Mouse (Mus musculus) T-cell, adult 2 months (primary cell): ENCODE measurements around the gene Mtss1l.

Source experiments
- DNase-seq: peaks from one replicate; pipeline ENCODE4 v3.0.0; 2022; ENCODE audit warnings: low spot score

Mtss1l gene

DNA sequence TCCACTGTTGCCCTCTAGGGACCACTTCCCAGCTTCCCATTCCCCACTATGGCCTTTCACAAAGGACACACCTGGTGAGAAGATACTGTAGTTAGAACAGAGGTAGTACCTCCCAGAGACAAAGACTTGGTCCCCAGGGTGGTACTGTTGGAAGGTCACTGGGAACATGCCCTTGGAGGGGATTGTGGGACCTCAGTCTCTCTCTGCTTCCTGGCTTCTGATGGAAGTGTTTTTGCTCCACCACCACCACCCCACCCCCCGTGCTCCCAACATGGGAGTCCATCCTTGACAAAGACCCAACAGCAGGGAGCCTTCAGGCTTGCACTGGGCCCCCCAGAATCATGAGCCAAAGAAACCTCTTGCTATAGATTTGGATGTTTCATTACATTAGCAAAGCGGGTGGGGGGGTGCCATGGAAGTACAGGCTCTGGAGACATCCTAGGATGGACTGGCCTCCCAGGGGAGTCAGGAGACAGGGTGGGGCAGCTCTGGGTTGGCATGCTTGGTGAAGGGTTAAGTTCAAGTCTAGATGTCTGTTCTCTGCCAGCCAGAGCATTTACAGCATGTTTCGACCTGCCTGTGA is 14.9 kb upstream of the Mtss1l start:
- no peak for DNase-seq

DNA sequence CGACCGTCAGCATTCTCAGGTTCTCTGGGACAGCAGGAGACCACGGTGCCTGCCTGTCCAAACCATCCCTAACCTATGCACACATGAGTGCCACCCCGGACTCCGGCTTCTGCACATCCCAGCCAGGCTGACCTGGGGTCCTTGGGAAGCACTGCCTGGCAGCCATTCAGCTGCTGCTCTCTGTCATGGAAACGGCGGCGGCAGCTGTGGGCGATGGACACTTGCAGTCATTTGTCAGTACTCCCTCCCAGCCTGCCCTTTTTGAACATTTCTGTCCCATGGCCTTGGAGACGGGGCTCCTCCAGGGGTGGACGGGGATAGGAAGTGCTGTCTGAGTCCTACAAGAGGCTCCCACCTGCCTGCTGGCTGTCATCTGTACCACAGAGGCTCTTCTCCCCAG is 12.8 kb upstream of the Mtss1l start:
- DNase-seq = no peak

DNA sequence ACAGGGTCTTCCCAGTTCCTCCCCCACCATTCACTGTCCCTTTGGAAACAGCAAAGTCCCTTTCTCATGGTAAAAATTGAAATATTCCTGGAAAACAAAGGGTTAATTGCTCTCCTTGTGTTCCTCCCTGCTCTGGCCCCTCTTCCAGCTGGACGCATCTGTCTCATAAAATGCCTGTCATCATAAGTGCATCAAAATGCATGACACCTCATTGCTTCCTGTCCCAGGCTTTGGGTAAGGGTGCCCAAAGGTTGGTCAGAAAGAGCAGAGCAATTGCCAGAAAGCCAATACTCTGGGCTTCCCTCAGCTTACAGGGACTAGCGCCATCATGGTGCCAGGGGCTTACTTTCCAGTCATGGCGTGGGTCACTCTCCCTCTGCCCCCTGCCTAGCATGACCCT is 10.7 kb upstream of the Mtss1l start:
- DNase-seq = no peak

DNA sequence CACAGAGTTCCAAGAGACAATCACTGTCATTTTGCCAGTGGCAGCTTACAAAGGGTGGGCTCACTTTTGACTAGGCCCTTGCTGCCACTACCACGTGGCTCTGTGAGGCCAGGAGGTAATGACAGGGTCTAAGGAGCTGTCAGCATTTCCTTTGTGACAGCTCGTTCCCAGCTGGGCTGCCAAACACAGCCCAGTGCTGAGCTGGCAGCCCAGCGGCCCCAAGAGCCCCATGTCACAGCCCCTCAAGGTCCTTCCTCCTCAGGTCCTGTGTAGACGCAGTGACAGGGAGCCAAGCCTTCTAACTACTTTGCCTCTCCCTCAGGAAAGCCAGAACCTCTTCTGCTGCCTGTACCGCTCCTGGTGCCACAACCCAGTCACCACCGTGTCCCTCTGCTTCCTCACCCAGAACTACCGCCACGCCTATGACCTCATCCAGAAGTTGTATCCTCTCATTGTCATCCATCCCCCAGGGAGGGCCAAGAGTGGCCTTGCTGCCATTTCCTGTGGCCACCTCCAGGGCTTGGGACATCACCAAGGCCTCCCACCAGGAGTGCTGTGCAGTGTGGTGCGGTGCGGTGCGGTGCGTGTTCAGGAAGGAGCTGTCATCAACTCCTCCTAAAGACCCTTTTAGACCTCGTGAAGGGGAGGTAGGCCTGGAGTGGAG is 9.9 kb upstream of the Mtss1l start:
- DNase-seq = no peak

DNA sequence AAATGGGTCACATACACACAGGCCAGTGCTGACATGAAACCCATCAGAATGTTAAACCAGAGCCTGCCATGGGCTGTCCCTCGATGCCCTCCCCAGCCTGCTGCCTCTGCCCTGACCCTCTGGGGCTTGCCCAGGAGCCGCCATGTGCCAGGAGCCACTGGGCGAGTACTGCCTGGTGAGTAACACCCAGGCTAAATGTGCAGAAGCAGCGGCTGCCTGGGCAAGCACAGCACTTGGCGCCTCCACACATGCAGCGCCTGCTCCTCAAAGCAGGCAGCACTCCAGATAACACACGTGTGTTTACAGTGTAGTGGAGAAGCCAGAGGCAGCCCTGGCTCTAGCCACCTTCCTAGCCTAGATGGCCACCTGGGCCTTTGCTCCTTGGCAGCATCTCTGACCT is 8.2 kb upstream of the Mtss1l start:
- no peak for DNase-seq

DNA sequence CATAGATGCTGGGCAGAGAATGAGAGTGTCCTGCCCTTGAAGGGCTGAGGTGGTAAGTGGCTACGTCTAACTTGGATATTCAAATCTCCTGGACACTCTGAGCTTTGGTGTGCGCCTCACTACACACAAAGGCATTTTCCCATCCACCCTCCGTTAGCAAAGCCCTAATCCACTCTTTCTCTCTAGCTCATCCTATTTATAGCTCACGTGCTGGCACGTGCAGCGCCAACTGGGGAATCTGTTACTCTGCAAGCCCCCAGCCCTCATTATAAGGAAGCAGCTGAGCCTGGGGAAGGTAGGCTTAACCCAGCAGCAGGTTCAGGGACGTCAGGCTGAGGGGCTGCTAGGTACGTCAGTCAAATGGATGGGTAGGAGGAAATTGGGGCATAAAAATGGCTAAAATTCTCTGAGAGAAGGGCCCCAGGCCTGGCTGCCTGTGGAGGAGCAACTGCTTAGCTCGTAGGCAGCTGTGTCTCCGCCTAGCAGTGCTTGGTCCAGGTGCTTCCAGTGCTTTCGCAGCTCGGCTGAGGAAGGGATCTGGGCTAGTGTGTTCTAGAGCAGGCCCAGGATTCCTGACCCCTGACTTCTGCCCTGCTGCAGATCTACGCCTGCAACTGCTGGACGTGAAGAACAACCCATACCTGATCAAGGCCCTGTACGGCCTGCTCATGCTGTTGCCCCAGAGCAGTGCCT is 6.3 kb upstream of the Mtss1l start:
- DNase-seq = no peak

DNA sequence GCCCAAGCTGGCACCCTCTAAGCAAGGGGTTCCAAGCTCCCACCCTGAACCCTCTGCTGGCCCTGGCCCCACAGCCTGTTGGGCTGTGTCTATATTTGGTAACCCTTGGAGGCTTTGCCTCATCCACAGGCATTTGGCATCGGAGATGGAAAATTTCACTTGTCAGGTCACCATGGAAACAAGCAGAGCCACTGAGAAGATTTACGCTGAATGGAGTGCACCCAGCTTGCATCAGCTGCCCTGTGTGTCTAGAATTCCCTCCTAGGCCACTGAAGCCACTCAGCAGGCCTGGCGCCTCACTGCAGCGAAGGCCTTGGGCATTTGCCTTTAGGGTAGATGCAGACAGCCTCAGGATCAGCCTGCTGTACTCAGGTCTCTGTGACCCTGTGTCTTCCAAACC is 5.2 kb upstream of the Mtss1l start:
- DNase-seq = no peak

DNA sequence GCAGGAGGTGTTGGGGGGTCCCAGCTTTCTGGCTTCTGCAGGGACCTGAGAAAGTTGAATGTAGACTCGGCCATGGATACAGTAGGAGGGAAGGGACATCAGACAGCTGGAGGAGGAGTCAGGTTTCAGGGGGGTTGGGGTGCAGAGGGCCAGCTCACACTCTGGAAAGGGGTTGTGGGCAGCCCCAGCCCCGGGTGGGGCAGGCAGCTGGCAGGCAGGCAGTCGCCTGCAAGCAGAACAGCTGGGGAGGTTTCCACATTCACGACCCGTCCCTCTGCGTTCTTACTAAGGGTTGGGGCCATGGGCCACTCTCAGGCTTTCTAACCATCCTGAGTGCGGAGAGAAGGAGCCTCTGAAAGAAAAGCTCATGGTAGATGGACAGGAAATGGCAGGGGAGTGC is 4.1 kb upstream of the Mtss1l start:
- no peak for DNase-seq

DNA sequence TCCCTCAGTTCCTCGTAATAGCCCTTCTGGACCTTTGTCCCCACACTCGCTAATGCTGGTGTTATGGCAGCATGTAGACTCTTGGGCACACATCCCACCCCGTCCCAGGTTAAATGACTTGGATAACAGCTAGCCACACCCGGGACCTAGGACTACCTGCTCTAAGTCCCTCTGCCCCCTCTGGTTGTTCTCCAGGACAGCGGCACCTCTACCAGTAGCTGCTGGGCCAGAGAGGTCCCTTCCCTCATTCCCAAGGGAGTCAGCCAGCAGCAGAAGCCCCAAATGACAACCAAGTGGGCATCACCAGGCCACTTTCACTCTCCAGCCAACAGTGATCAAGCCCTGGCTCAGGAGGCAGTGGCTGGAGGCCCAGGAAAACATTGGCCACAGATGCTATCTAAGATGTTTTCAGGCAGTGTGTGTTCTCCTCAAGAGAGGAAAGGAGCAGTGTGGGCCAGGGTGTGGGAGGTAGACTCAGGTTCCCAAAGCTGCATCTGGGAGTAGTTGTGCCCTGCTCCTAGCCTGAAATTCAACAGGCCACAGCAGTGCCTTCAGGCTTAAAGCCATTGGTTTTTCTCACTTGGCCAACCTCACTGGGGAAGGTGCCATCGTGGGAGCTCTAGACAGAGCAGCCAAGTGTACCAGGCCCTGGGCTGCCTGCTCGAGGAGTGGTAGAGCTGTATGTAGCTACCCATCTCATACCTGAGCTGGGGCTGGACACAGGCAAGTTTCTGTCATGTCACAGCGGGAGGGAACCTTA is 2.9 kb upstream of the Mtss1l start:
- DNase-seq = no peak

DNA sequence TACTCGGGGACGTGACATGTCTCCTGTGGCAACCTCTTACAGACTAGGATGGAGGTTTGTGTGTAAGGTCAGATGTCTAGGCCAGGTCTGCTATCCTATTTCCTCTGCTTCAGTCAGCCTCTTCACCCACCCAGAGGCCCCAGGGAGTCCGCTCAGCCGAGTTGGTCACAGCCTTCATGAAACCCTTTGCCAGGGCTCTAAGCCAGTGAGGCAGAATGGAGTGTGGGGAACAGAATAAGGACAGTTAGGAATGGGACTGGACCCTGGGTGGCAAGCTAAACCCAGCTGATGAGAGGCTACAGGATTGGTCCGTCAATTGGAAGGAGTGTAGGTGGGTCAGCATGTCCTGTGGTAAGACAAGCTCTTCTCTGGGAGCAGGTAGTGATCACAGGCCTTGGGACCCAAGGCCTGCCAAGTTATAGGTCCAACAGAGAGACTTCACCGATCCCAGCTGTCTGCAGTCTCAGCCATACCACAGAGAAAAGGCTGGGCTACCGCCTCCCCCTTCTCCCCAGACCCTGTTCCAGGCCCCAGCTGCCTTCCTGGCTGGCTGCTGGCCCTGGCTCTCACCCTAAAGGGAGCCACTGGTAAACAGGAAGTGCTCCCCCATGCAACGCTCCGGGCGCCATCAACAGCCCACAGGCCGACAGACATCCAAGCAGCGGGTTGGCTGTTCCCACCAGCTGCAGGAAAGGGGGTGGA is 2.2 kb upstream of the Mtss1l start:
- DNase-seq = no peak

DNA sequence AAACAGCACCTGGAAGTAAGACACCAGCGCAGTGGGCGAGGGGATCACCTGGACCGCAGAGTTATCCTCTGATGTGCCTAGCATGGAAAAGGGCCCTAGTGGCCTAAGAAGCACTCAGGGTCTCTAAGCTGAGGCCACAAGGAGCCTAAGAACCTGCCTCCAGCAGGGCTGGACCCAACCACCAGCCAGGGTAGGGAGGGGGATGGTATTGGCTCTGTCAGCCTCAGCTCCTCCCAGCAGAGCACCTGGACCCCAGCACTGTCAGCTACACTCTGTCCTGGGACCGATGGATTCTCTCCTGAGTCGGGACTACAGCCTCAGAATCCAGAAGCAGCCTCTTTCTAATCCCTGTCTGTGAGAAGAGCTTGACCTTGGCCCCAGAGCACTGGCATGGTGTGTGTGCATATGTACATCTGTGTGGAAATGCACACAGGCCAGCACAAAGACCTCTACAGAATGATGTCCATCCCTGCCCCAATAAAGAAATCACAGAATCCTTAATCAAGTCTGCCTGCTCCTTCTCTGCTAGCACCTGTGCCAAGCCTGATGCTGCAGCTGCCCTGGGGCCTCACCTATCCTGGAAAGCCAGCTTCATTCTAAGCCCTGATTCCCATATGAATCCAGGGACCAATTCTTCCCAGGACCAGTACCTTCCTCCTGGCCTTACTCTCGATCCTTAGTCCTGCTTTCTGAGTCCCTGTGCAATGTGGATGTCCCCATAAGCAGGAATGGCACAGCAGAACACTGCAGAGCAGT is 1.2 kb upstream of the Mtss1l start:
- DNase-seq = no peak

DNA sequence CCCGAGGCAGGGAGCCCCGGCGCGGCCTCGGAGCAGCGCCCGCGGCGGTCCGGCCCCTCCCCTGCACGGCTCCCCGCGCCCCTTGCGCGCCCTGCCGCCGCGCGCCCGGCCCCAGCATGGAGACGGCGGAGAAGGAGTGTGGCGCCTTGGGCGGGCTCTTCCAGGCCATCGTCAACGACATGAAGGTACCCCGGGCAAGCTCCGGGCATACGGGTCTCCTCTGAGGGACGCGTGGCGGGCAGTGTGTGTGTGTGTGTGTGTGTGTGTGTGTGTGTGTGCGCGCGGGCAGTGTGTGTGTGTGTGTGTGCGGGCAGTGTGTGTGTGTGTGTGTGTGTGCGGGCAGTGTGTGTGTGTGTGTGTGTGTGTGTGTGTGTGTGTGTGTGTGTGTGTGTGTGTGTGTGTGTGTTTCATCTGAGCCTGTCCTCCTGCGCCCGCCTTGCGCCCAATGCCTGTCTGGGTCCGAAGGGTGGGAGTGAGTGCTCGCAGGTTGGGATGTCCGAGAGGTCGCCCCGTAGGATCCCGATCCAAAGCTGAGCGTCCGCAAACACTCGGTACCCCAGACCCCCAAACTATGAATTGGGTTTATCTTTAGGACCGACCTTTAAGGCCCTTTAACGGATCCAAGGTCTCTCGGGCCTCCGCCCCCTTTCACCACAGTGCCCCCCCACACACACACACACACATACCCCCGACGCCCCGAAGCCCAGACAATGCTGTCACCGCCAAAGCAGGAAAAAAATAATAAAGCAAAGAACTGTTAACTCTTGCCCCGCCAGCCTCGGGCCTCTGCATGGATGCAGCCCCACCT is 534 bp downstream of the Mtss1l start:
- no peak for DNase-seq

DNA sequence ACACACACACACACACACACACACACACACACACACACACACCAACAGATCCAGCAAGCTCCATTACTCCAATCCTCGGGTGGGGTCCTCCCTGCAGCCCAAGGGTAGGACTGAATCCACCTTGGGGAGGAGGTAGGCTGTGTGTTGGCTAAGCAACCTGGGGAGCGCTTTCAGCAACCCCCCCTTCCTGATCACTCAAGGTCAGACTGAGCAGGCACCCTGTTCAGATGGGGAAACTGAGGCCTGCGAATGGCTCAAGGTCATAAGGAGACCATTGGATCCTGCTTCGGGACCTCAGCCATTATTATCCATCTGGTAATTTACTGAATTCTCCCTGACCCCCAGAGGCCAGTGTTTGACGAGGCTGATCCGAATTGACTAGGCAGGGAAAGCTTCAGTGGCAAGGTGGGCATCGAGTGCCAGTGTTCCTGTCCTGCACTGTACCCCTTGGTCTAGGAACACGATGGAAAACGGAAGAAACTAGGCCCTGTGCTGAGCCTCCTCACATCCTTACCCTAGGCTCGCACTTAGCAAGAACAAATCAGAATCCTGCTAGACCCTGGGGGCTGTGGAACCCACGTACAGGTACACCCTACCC is 1.2 kb downstream of the Mtss1l start:
- no peak for DNase-seq

DNA sequence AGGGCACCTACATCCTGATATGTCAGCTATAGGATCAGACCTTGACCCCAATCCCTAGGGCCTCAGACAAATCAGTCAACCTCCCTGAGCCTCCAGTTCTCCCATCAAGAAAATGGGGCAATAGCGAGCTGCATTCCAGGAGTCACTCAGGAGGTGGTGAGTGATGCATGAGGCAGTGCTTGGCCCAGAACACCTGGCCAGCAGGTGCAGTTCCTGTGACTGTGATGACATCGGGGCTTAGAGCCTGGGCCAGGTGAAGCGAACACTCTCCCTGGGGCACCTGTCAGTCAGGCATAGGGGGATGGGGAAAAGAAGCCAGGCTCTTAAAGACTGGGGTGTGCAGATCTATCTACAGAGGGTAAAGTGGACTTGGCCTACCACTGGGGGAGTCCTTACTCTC is 3.2 kb downstream of the Mtss1l start:
- DNase-seq = no peak

DNA sequence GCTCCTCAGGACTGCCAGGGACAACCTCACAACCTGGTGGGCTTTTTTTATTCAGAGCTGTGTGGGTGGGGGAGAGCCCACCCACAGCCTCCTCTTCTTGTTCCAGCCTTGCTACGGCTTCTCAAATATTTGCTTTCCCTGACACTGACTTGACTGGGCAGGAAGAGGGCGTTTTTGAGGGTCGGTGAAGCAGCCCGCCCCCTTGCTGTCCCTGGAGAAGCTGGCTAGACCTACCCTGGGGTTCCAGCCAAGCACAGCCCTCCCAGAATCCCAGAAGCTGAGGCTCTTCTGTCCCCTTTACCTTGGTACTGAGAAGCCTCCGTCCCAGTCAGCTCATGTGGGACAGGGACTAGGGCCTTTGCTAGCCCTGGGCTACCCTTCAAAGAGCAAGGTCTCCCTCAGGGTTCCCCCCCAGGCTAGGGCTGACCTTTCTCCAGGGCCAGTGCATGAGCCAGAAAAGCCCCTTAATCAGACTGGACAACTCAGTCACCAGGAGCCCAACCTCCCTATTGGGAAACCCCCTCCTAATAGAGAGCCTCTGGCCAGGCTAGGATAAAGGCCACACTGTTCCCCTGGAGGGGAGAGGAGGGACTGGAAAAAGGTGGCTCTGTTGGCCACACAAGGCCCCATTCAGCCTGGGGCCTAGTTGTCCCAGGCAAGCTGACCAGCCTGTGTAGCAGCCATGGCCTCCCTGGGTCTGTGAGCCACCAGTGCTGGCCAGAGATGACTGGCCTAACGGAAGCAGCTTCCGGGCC is 4.0 kb downstream of the Mtss1l start:
- no peak for DNase-seq

DNA sequence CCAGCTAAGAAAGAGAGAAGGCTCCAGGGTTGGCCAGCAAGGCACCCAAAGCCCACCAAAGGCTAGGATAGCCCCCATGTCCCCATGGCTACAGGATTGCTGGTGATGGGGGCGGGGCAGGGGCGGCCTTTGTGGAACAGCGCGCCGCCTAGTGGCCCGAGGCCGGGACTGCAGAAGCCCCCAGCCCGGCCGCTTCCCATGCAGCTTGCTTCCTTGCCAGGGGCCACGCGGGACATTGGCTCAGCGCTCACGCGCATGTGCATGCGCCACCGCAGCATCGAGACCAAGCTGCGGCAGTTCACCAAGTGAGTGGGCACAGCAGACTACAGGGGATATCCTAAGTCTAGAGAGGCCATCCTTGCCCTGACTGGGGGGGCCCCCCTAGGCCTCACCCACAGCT is 5.6 kb downstream of the Mtss1l start:
- peak; percentile 27 for DNase-seq

DNA sequence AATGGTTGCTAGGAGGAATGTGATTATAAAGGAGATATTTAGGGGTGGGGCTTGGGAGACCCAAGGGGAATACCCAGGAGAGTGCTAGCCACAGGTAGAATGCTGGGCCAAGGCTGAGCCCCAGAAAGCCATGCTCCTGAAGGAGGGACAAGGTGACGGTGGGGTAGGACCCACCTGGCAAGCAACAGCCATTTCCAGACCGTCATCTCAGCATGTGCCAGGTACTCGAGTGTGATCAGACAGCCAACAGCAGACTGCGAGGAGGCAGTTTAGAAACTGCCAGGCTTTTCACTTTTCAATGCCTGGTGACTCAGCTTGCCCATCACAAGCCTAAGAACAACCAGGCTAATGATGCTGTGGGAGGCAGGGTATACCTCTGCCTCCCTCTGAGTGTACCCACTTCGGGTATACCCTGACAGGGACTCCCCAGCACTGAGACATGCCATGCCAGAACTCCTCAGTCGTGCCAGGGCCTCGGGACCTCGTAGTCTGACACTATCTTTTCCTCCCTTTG is 10.1 kb downstream of the Mtss1l start:
- no peak for DNase-seq

DNA sequence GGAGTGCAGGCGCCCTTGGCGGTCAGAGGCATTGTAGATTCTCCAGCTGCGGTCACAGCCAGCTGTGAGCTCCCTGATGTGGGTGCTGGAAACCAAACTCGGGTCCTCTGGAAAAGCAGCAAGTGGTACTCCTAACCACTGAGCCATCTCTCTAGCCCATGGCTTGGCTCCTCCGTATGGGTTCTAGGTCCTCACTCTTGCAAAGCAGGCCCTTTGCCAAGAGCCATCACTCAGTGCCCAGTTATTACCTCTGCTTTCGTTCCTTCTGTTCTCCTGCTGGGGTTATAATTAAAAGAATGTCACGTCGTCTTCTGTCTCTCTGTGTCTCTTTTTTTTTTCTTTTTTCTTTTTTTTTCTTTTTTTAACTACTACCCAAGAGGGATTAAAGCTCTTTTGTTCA is 11.8 kb downstream of the Mtss1l start:
- DNase-seq = no peak

DNA sequence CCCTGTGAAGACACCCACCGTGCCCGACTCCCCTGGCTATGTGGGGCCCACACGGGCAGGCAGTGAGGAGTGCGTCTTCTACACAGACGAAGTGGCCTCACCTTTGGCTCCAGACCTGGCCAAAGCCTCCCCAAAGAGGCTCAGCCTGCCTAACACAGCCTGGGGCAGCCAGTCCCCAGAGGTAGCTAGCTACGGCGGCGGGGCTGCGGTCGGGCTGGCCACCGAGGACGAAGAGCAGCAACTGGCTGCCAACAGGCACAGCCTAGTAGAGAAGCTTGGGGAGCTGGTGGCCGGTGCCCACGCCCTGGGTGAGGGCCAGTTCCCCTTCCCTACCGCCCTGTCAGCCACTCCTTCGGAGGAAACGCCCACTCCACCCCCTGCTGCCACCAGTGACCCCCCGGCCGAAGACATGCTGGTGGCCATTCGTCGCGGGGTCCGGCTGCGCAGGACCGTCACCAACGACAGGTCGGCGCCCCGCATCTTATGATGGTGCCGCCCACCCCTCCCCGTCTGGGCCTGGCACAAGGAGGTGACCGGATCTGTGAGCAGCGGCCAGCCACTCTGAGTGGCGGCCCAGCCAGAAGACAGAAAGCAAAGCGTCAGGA is 17.4 kb downstream of the Mtss1l start:
- DNase-seq = no peak
